Mouse (Mus musculus) thymus, postnatal 25 days (tissue): Measurements from ENCODE around the gene Dhx38.

Experiments used
- DNase-seq: peaks from one replicate; pipeline ENCODE4 v3.0.0; 2022

Dhx38 gene

DNA sequence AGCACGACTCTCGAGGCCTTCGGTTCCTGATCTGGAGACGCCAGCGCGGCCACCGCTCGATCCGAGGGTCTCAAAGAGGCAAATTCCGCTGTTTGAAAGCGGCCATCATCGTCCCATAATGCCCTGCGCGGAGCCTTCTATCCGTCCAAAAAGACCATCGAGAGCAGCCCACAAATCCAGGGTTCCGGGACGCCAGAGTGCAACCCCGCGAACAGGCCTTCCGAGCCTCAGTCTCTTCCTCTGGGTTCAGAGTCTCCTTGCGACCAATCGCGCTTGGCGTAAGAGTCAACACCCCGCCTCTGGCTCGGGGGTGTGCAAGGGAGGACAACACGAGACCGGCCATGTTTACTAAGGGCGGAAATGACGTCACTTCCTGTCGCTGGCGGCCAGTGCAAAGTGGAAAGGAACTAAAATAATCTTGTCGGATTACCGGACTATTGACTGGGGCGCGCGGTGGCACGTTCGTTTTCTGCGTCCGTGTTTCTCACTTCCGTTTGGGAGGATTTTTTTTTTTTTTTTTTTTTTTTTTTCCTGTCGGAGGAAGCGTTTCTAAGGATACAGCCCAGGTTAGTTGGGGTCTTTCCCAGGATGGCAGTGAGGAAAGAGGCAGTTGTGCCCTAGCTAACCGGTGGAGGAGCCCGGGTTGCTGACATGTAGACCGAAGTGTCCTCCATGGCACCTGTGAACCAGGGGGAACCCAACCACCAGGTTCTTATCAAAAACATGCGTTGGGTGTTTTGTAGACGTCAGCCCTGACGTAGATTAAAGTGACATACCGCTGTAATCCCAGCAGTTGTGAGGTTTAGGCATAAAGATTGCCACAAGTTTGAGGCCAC is at the start of gene Dhx38, which contains the start of gene Txnl4b:
Dhx38 (minus strand) TSS at position 364 of the 836 bp plus-strand sequence.
Txnl4b (plus strand) TSS at position 395 of the 836 bp plus-strand sequence.
- peak; percentile 97 for DNase-seq

DNA sequence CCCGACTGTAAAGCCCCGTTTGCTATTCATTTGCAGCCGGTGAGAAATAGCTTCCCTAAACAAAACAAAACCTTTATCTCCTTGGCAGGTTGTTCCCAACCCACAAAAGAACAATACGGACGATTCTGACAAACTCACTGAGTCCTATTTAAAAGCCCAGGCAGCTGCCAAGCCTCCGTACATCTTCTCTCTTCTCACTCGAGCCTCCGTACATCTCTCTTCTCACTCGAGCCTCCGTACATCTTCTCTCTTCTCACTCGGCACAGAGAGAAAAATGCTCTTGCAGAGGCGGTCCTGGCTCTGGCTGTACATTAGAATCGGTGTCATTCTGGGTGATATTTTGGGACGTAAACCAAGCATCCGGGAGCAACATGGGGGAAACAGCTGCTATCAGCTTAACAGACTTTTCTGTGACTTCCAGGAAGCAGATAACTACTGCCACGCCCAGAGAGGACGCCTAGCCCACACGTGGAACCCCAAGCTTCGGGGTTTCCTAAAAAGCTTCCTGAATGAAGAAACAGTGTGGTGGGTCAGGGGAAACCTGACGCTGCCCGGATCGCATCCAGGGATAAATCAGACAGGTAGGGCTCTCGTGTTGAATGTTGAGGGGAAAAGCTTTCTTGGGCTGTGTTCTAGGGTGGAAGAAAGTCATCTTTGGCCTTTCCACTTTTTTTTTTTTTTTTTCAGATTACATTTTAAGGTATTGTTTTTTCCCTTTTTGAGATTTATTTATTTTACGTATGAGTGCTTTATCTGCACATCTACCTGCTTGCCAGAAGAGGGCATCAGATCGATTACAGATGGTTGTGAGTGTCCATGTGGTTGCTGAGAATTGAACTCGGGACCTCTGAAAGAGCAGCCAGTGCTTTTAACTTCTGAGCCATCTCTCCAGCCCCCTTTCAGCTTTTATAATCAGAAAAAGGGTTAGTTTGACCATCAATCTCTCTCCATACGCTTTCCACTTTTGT is 48.9 kb upstream of the Dhx38 start, which contains the start of gene Pkd1l3:
Pkd1l3 (plus strand) TSS at position 275 of the 968 bp plus-strand sequence.
- DNase-seq, result peak; percentile 13

DNA sequence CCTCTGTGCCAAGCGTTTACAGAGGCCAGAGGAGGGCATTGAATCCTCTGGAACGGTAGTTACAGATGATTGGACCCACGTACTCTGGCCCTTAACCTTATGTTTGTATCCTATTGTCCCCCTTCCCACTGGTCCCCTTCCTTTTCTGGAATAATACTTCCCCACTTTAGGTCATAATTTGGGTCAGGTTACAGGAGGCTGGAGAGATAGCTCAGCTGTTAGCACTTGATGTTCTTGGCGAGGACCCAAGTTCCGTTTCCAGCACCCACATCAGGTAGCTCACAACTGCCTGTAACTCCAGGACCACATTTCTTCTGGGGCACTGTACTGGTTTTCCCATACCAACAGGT is 43.5 kb upstream of the Dhx38 start:
- peak; percentile 9 for DNase-seq

DNA sequence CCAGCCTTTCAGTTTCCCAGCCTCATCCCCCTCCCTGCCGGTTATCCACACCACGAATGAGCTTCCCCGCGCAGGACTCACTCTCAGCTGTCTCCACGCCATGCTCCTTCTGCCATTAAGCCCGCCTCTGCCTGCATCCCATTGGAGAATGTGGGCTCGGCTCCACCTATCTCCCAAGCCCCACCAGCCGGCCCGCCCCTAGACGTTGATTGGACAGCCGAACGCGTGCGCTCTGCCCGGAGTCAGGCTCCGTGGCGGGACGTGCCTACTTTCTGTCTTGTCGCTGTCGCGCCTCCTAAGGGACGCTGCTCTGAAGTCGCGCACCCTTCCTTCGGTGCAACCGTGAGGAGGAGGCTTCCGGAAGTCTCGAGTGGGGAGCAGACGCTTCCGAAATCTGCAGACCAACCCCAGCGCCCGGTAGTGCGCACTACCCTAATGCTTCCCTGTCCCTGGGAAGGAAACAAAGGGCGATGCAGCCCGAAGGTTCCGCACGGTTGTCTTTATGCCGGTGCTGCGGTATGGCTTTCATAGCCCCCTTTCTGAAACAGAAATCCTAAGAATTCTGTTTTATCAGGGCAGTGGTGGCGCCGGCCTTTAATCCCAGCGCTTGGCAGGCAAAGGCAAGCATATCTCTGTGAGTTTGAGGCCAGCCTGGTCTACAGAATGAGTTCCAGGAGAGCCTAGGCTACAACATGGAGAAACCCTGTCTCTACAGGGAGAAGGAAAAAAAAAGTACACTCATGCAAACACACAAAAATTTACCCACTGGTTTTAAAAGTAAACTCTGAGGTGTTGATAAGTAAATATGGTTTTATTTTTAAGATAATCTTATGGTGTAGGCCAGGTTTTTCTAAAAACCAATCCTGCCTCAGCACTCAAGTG is 42.9 kb upstream of the Dhx38 start, which contains the start of gene Dhodh:
Dhodh (minus strand) TSS at position 403 of the 882 bp plus-strand sequence.
- peak; percentile 97 for DNase-seq

DNA sequence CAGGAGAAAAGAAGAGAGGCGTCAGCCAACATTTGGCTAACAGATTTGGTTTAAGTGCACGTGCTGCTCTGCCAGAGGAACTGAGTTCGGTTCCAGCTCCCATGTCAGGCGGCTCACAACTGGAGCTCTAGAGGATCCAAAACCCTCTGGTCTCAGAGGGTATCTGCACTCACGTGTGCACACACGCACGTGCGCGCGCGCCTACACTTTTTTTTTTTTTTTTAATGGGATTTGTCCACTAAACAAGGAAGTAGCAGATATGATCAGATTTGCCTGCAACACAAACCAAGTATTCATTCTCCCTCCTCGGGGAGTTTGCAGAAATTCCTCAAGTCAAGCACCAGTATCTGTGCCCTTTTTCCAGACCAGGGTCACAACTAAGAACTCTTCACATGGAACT is 42.0 kb upstream of the Dhx38 start:
- no peak for DNase-seq

DNA sequence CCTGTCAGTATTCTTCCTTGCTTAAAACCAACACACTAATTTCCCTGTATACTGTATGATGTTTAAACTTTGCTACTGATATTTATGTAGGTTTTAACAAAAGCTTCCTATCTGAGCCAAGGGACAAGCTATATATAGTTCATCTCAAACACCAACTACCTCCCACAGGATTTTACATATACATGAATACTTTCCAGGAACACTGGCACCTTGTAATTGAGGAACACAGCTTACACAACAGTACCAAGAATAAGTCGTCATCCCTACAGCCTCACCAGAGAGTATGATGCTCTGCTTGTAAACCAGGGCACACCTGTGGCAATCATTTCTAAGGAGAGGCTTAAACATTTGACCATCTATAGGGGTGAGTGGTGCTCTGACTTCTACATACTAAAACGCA is 41.1 kb upstream of the Dhx38 start:
- DNase-seq, result no peak

DNA sequence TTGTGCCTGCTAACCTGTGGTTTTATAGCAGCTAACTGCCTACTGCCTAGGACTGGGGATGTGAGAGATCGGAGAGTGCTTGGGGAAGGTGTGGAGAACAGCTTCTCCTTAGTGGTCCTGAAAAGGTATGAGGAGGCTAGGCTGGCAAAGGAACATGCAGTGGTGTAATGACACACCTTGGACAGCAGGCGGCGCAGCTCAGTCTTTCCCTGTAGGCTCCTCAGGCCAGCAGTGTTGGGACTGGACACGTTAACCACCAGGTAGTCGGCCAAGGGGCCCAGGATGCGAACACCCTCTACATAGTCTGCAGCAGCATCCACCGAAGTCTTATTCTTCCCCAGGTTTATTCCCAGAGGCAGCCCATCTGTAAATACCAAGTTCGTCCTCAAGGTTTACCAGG is 30.2 kb upstream of the Dhx38 start:
- peak; percentile 53 for DNase-seq

DNA sequence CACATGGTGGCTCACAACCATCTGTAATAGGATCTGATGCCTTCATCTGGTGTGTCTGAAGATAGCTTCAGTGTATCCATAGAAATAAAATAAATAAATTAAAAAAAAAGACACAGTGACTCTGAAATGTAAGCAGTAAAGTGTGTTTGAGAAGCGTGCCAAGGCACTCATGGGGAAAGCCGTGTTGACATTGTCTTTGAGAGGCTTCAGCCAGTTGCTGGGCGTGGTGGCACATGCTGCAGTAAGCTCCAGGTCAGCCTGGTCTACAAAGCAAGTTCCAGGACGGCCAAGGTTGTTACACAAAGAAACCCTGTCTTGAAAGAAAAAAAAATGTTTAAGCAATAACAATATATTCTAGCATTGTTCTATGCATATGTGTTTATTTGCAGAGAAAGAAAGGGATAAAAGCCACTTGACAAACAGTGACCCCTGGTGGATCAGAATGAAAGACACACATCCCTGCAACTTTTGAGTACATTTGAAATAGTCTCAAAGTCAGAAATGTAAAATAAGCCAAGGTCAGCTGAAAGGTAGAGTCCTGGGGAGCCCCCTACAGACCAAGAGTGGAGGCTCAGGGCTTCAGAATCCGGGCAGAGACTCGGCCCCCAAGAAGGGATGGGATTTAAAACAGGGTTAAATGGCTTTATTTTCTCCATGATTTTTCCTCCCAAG is 27.6 kb upstream of the Dhx38 start:
- DNase-seq, result peak; percentile 31

DNA sequence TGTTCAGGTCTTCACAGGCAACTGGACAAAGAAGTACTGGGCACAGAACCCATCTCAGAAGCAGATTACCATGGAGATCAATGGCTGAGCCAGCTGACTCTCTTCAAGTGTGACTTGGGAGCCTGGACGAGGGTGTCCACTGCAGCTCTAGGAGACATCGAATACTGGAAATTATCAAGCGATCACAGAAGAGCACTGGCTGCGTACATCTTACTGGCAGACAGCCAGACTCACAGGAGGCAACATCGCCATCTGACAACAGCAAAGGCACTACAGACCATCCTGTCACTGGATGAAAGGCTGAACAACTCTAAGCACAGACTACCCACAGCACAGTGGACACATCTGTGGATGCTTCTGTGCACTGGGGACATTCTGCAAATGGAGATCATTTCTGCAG is 26.5 kb upstream of the Dhx38 start:
- no peak for DNase-seq

DNA sequence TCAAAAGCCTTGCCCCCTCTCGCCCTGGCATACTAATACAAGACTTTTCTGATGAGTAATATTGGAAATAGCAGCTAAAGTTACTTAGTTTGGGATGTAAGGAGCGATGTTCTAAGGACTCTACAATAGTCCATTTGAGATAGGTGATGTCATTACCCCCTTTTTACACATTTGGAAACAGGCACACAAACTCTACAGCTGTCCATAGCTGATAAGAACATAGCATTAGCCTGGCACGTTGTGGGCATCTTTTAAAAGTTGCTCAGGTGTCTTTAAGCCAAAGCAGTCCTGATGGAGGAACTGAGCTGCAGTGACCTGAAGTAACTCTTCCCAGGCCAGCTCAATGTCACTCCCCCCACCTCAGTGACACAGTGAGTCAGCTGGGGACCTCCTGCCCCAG is 25.7 kb upstream of the Dhx38 start:
- no peak for DNase-seq

DNA sequence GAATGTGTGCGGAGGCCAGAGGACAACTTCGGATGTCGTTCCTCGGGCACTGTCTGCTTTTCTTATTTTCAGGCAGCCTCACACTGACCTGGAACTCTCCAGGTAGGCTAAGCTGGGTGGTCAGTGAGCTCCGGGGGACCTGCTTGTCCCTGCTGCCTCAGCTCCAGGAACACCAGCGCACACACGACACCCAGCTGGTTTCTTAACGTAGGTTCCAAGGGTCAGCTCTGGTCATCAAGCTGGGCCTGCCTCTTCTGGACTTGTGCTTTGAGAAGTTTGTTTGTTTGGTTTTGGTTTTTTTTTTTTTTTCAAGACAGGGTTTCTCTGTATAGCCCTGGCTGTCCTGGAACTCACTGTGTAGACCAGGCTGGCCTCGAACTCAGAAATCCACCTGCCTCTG is 25.2 kb upstream of the Dhx38 start:
- no peak for DNase-seq

DNA sequence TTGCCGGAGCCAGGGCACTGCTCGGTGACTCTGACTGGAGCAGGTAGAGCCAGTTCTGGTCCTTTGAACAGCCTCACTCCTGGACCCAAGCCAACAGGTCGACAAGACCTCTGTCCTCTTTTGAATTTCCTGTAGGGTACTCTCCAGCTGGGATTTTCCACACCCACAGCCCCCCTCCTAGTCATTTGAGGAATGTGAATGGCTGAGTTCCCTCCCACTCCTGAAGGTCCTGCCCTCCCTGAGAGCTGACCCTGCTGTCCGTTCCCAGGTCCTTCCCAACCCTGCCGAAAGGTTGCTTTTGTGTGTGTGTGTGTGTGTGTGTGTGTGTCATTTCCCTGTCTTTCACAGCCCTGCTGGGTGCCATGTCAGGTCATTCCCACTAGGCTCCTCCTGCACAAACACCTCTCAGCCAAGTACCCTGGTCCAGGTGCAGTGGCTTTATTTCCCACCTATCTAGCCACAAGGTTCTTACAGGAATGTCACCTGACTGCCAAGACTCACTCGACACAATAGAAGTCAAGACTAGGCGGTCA is 21.4 kb upstream of the Dhx38 start:
- DNase-seq, result no peak

DNA sequence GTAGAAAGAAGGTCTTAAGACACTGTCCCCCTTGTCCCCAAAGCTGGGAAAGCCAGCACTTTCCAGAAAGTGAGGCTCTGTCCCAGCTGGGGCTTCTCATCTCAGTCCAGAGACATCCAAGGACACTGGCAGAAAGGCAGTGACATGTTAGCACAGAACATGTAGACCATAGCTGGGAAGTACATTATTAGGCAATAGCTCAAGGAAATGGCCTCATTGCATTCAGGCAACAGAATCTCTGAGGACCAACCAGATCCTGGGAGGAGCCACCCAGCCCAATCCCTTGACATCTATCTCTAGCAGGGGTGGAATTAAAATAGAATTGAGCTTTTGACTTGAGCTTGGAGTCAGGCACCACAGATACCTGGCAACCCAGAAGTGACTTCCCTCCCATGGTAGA is 20.0 kb upstream of the Dhx38 start:
- no peak for DNase-seq

DNA sequence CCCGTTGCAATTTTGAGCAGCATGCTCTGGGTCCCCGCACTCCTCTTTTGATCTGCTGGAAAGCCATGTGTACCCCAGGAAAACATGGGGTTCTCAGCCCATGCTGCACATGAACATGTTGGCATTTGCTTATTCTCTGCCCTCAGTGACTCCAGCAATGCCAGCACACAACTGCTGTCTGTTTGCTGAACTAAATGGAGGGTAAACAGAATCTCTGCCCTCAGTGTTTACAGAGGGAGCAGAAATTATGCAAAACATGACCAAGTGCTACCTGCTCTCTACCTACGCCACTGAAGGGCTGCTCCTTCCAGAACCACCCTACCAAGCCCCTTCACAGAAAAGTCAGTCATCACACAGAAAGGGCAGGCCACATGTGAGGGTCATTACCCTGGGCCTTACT is 19.2 kb upstream of the Dhx38 start:
- DNase-seq, result no peak

DNA sequence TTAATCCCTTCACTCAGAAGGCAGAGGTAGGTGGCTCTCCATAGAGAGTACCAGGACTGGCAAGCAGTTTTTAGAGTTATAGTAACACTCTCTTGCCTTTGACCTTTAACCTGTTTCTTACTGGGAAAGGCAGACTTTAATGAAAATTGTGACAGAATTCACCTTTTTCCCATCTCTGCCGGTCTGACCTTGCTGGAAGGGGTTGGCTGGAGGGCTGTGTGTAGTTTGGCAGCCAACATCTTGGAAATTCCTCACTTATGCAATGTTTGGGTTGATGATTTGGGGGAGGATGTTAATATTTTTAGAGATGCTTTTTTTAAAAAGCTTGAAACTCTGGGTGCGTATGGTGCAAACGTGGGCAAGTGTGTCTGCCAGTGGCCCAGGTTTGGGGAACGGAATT is 18.6 kb upstream of the Dhx38 start:
- DNase-seq, result no peak

DNA sequence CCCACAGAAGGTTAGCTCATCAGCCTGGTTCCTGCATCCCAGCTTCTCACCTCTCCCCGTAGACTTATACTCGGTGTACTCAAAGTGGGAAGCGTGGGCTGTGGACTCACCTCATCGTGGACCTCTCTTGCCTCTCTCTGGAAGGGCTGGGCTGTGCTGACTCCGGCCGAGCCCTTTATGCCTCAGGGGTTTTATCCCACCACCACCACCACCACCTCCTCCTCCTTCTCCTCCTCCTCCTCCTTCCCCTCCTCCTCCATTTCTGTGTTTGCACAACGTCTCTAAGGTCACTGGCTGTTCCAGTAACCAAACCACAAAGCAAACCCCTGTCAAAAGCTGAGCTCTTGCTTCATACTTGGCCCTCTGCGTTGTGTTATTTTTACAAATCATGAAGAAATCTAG is 13.2 kb upstream of the Dhx38 start, which contains the start of gene Hp:
Hp (minus strand) TSS at position 273 of the 402 bp plus-strand sequence.
- no peak for DNase-seq

DNA sequence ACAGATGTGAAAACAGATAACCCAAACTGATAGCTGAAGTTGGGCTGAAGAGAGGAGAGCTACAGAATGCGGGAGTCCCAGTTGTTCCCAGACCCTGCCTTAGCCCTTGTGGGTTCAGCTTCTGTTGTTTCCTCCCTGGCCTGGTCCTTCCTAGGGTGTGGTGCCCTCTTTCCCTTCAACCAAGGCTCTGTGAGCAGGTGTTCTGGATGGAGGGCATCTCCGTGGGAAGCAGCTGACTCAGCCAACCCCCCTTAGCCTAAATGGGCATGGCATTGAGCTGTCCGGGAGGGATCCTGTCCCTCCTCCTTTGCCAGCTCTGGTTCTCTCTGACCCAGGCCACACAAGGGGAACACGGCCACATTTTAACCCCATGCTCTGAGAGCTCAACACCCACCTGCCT is 10.7 kb upstream of the Dhx38 start:
- no peak for DNase-seq

DNA sequence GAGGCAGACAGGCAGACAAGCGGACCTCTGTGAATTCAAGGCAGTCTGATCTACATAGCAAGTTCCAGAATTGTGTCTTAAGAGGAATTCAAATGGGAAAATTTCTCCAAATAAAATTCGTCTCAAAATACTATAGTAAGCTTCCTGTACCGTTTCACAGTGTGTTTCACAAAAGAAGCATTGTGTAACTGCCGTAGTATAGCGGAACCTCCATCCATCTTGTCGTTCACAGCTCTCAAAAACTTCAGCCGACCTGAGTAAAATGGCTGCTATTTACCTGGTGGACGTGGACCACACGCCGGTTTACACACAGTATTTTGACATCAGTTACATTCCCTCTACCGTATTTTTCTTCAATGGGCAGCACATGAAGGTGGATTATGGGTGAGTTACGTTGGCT is 5.5 kb upstream of the Dhx38 start:
- DNase-seq, result no peak

DNA sequence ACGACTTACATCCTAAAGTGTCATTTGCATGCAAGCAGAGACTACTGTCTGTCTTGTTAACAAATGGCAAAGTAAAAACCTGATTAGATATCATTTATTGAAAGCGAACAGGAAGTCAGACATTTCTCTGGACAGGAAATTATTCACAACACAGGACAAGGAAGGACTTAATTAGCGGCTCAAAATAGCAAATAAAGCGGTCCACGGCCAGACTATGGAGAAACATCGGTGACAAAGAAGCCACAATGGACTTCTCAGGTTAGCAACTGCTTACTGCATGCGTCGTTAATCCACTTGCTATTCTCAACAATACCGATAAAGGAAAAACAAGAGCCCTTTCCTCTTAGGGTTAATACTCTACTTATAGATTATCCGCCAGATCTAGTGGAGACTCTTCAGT is 895 bp downstream of the Dhx38 start:
- DNase-seq, result no peak

DNA sequence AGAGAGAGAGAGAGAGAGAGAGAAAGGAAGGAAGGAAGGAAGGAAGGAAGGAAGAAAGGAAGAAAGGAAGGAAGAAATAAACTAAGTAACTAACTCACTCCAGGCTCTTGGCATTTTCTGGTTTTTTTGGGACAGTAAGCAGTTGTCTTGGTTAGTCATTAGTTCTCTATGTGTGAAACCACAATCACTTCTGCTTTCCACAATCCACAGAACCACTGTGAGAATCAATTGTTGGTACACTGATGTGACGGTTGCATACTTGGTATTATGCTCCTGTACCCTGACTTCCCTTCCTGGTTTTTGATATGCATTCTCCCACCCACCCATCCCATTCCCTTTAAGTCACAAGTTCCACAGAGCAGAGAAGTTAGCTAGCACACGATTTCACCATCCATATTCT is 1.8 kb downstream of the Dhx38 start:
- DNase-seq, result no peak

DNA sequence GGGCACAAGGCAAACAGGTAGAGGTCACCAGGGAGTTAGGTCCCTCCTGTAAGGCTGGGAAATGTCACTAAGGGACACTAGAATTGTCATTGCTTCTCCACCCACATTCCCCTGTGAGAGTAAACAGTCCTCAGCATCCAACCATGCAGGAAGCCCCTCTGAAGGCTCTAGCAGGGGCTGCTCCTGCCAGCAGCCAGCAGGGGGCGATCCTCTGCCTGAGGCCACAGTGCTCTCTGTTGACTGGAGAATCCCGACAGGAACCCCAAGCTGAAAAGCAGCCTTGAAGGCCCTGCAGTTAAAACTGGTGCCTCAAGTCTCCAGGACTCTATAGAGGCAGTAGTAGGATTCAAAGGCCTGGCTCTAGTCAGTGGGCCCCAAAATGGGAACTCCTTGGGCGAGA is 14.0 kb downstream of the Dhx38 start:
- DNase-seq, result peak; percentile 25

DNA sequence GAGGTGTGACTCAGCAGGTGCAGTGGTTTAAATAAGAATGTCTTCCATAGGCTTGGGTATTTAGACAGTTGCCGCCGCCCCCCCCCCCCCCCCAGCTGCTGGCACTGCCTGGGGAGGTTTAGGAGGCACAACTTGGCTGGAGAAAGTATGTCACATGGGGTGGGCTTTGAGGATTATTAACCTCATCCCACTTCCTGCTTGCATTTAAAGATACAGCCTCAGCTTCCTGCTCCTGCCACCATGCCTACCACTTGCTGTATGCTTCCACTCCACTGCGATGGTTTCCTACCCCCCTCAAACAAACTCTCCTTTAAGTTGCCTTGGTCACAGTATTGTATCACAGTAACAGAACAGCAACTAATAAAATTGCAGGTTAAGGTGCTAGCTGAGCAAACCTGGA is 21.6 kb downstream of the Dhx38 start:
- no peak for DNase-seq
